Mouse (Mus musculus) ES-E14 (cell line): Measurements from ENCODE around the gene Cdh8. TPM values are rescaled to one million over a fixed set of nuclear protein-coding genes. Genes with fewer than 3 reads are reported as not detected.

ENCODE experiments used
- DNase-seq: peaks from one replicate; pipeline ENCODE4 v3.0.0-alpha.2; 2013; ENCODE audit warnings: low read depth, low spot score
- H3K27ac ChIP-seq: 2 replicates; pipeline ENCODE4 v1.5.1; 2012; ENCODE audit warnings: low read depth, mild to moderate bottlenecking, low read length, moderate library complexity, mixed read lengths; ENCODE audit not compliant: poor library complexity, insufficient read depth, severe bottlenecking
- H3K36me3 ChIP-seq: 2 replicates; pipeline ENCODE4 v1.6.1; 2012; ENCODE audit warnings: mild to moderate bottlenecking, low read length, moderate library complexity, mixed read lengths; ENCODE audit not compliant: control insufficient read depth, poor library complexity, insufficient read depth, severe bottlenecking
- H3K4me1 ChIP-seq, 2 experiments: fragments of 150-350 bp in 1 of 2; sonication (generic) in 1 of 2; 2 replicates each; pipeline ENCODE4 v1.6.1; 2012; ENCODE audit warnings: low read length in 2 of 2, mild to moderate bottlenecking in 1 of 2, mixed read lengths in 1 of 2; ENCODE audit not compliant: control insufficient read depth in 2 of 2, insufficient read depth in 2 of 2, poor library complexity in 1 of 2
- H3K4me3 ChIP-seq, 2 experiments: fragments of 150-350 bp in 1 of 2; sonication (generic) in 1 of 2; 2 replicates each; pipeline ENCODE4 v1.5.1; 2012; ENCODE audit warnings: low read length in 2 of 2, low read depth in 1 of 2, mild to moderate bottlenecking in 1 of 2, mixed read lengths in 1 of 2; ENCODE audit not compliant: insufficient read depth in 1 of 2, poor library complexity in 1 of 2, severe bottlenecking in 1 of 2
- H3K9ac ChIP-seq: 2 replicates; pipeline ENCODE4 v1.6.1; 2012; ENCODE audit warnings: low read depth, mild to moderate bottlenecking, low read length, mixed read lengths; ENCODE audit not compliant: poor library complexity, insufficient read depth, severe bottlenecking
- H3K9me3 ChIP-seq: fragments of 150-350 bp; sonication (generic); 2 replicates; pipeline ENCODE4 v1.6.1; 2012; ENCODE audit warnings: low read depth, mild to moderate bottlenecking, low read length; ENCODE audit not compliant: control insufficient read depth, insufficient read depth
- CHD2 ChIP-seq: IDR thresholded peaks from 2 replicates; pipeline ENCODE4 v1.6.1; 2014; ENCODE audit warnings: mild to moderate bottlenecking, low read depth, low read length, inconsistent platforms
- HCFC1 ChIP-seq: IDR thresholded peaks from 2 replicates; pipeline ENCODE4 v1.6.1; 2012; ENCODE audit warnings: low read length, inconsistent platforms, borderline replicate concordance; ENCODE audit not compliant: insufficient read depth
- MAFK ChIP-seq: IDR thresholded peaks from 2 replicates; pipeline ENCODE4 v1.6.1; 2014; ENCODE audit warnings: mild to moderate bottlenecking, low read depth, low read length, inconsistent platforms; ENCODE audit not compliant: insufficient read depth
- ZC3H11A ChIP-seq: IDR thresholded peaks from 2 replicates; pipeline ENCODE4 v1.6.1; 2012; ENCODE audit warnings: low read depth, mild to moderate bottlenecking, inconsistent platforms, low read length, borderline replicate concordance
- ZNF384 ChIP-seq: IDR thresholded peaks from 2 replicates; pipeline ENCODE4 v1.6.1; 2012; ENCODE audit warnings: low read depth, low read length, inconsistent platforms
- in situ Hi-C, 2 experiments: fragments of 600-800 bp; cut with MboI; formaldehyde crosslinking; loops; one replicate each; pipeline ENCODE4 v1.15.1; 2025; ENCODE audit warnings: low sequenced_read_pairs in 2 of 2, inconsistent platforms in 1 of 2; ENCODE audit not compliant: unreplicated experiment in 2 of 2
- total RNA-seq: library from RNA; depleted of rRNA; stranded (reverse); fragments of 300-350 nt; gene quantifications from 2 replicates; pipeline ENCODE4 v1.2.3, GENCODE M21; 2012

Cdh8 gene
- total RNA-seq, 1 experiment, result 0.13 TPM

- in situ Hi-C loops, result no loop called here
Measured at GRCm38 (mm10) chr8:99098453-99098852, 317.8 kb downstream of the Cdh8 start.

GRCm38 (mm10) chr8:99051344-99051743 is 364.9 kb downstream of the Cdh8 start:
- no peaks in the 10 kb centered on the region for H3K36me3 ChIP-seq
- no peaks in the 10 kb centered on the region for H3K9me3 ChIP-seq
- no peak for TF ChIP-seq CHD2
- TF ChIP-seq HCFC1, result no peak
- no peak for TF ChIP-seq ZC3H11A
- no peak for TF ChIP-seq ZNF384
- TF ChIP-seq MAFK, result no peak
- no peak for DNase-seq
- in situ Hi-C loops, result no loop called here
- H3K4me3 ChIP-seq, result no peak overlapping the region
- H3K9ac ChIP-seq, result no peak overlapping the region
- H3K4me1 ChIP-seq, result no peaks in the 10 kb centered on the region
- no peak overlapping the region for H3K27ac ChIP-seq

More at GRCm38 (mm10) chr8:99098453-99098852, 317.8 kb downstream of the Cdh8 start:
- H3K4me3 ChIP-seq, result no peak overlapping the region
- TF ChIP-seq CHD2 (no peak), ZC3H11A (no peak), HCFC1 (no peak), ZNF384 (no peak), MAFK (no peak)
- DNase-seq, result no peak
- H3K36me3 ChIP-seq, result no peaks in the 10 kb centered on the region
- H3K4me1 ChIP-seq, result no peaks in the 10 kb centered on the region
- no peak overlapping the region for H3K9ac ChIP-seq
- no peaks in the 10 kb centered on the region for H3K9me3 ChIP-seq
- H3K27ac ChIP-seq, result no peak overlapping the region

- Histone ChIP-seq H3K9ac (no peak overlapping the region), H3K9me3 (no peaks in the 10 kb centered on the region), H3K27ac (no peak overlapping the region), H3K4me3 (no peak overlapping the region), H3K4me1 (no peaks in the 10 kb centered on the region), H3K36me3 (no peaks in the 10 kb centered on the region)
- in situ Hi-C loops, result no loop called here
- no peak for DNase-seq
- TF ChIP-seq MAFK (no peak), CHD2 (no peak), ZC3H11A (no peak), ZNF384 (no peak), HCFC1 (no peak)
Measured at GRCm38 (mm10) chr8:99048664-99049363, 367.5 kb downstream of the Cdh8 start.

DNA sequence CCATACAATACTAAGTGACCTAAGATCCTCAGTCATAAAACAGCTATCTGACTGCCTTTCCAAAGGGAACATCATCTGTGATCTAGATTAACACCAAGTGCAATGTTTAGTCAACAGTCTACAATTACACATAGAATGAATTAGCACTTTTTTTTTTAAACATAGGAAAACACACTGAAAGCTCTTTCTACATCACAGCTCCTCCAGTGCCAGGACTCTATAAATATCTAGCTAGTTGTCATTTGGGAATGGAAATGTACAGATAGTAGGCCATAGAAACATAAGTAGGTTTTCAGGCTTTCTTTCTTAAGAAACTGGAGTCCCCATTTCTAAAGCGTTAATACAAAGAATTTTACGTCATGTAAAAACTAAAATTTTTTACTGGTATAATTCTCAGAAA is 375.8 kb downstream of the Cdh8 start:
- no peak overlapping the region for H3K9ac ChIP-seq
- H3K4me3 ChIP-seq, result no peak overlapping the region
- TF ChIP-seq ZC3H11A (no peak), HCFC1 (no peak), ZNF384 (no peak), MAFK (no peak), CHD2 (no peak)
- no peaks in the 10 kb centered on the region for H3K4me1 ChIP-seq
- H3K9me3 ChIP-seq, result no peaks in the 10 kb centered on the region
- DNase-seq, result no peak
- in situ Hi-C loops, result no loop called here
- H3K27ac ChIP-seq, result no peak overlapping the region
- H3K36me3 ChIP-seq, result no peaks in the 10 kb centered on the region

- DNase-seq, result no peak
- Histone ChIP-seq H3K9ac (no peak overlapping the region), H3K4me1 (no peaks in the 10 kb centered on the region), H3K9me3 (no peaks in the 10 kb centered on the region), H3K36me3 (no peaks in the 10 kb centered on the region), H3K27ac (no peak overlapping the region), H3K4me3 (no peak overlapping the region)
- in situ Hi-C loops, result no loop called here
- no peak for TF ChIP-seq CHD2
- no peak for TF ChIP-seq HCFC1
- no peak for TF ChIP-seq ZC3H11A
- no peak for TF ChIP-seq MAFK
- TF ChIP-seq ZNF384, result no peak
Measured at GRCm38 (mm10) chr8:99031060-99031459, 385.2 kb downstream of the Cdh8 start.
